ENCODE assay signal across 16 mouse cellular contexts in the genomic region with DNA sequence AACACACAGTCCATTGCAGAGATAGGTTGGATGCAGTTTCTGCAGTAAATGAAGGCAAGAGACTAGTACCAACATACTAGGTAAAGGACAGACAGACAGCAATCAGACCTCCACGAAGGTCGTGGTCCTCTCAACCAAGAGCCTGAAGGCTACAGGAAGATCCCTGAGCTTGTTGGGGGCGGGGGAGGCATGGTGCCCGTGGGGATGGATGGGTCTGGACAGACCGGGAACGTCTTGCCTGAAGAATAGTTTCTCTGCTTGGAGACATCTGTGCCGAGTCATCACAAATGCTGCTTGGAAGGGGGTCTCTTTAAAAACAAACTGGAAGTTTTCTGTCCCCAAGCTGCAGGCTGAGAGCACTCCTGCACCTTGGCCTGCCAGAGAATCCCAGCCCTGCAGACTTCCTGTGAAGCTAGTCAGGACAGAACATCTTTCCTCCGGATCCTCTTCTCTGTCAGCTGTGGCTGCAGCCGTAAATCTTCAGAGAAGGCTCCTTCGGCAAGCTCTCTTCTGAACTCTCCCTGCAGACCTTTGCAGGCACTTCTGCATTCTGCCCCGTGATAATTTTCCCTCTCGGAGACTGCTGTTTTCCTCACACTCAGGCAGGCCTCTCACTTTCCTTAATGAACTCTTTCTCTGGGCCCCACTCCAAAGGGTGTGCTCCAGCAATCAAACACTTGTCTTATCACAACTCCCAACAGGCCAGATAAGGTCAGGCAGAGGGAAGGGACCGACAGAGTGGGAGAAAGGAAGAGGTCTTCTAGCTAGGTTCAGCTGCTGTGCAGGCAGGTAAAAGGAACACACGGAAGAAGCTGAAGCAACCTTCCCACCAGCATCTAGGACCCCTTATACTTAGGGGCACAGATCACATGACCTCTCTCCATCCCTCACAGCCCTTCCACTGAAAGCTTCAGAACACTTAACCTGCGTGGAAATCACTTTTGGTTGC.
A peak's percentile ranks its signal among the peaks of the same experiment; 100 is the strongest.
DNase-seq lines count a peak whose midpoint lies in the region; ATAC-seq and TF ChIP-seq lines count a peak whose summit lies in the region.
"Had no signal": no experiment of that assay in that cellular context is flagged by ENCODE, and none has a peak within 500 bp of the region (broad histone marks: within the 10 kb centered on the region; RNA-seq: fewer than 3 reads in every experiment).

No protein-coding gene starts in this region.

- no peaks in the 10 kb centered on the region for H3K9me3 ChIP-seq in kidney, embryonic 14.5 days (ENCODE audit: control insufficient read depth, low read length)
- no peaks in the 10 kb centered on the region for H3K9me3 ChIP-seq in megakaryocyte, embryonic 14.5 days
- H3K9me3 ChIP-seq in stomach, postnatal 0 days (ENCODE audit: control insufficient read depth, low read length): no peaks in the 10 kb centered on the region
- H3K9me3 ChIP-seq in forebrain, embryonic 10.5 days: peaks cover 22% of the 10 kb centered on the region

- WGBS in kidney, embryonic 14.5 days: 31% methylated on average over 15 of the region's 15 CpGs
- 33% methylated on average over 15 of the region's 15 CpGs for WGBS in large intestine, adult 2 months
- 32% methylated on average over 15 of the region's 15 CpGs for WGBS in stomach, postnatal 0 days
- 86% methylated on average over 15 of the region's 15 CpGs for WGBS in forebrain, embryonic 10.5 days

- peak overlapping the region; percentile 78; the same call in 1 of the 2 replicates for H3K27ac ChIP-seq in kidney, embryonic 14.5 days (ENCODE audit: low read depth, low read length)
- no peak overlapping the region for H3K27ac ChIP-seq in stomach, postnatal 0 days (replicated peaks)
- no peak overlapping the region for H3K27ac ChIP-seq in forebrain, embryonic 10.5 days

- no peak for DNase-seq in kidney, adult 8-10 months
- DNase-seq in large intestine, adult 2 months (ENCODE audit: low read depth, low spot score): peak; percentile 28
- DNase-seq in stomach, postnatal 0 days (ENCODE audit: low spot score): peak; percentile 15
- DNase-seq in urinary bladder, postnatal 4 days (ENCODE audit: low spot score in 2 of 2): no peak
- no peak for DNase-seq in forebrain, embryonic 10.5 days (ENCODE audit: extremely low spot score, low spot score)
- DNase-seq: cerebellum, adult 2 months; forebrain, postnatal 0 days; layer of hippocampus, postnatal 36 days; lung, postnatal 14 days; thymus, postnatal 4 days had no signal

- H3K27me3 ChIP-seq in kidney, embryonic 14.5 days (ENCODE audit: control insufficient read depth, insufficient read depth, low read length): no peaks in the 10 kb centered on the region
- H3K27me3 ChIP-seq in megakaryocyte, embryonic 14.5 days (replicated peaks): peaks cover 1% of the 10 kb centered on the region
- H3K27me3 ChIP-seq in stomach, postnatal 0 days (ENCODE audit: control insufficient read depth, insufficient read depth, low read length): no peaks in the 10 kb centered on the region
- no peaks in the 10 kb centered on the region for H3K27me3 ChIP-seq in forebrain, embryonic 10.5 days (ENCODE audit: poor library complexity, severe bottlenecking)

- no peak overlapping the region for H3K9ac ChIP-seq in kidney, embryonic 14.5 days (ENCODE audit: low read depth, low read length)
- no peak overlapping the region for H3K9ac ChIP-seq in stomach, postnatal 0 days (ENCODE audit: low read length)
- H3K9ac ChIP-seq: forebrain, postnatal 0 days had no signal

- ATAC-seq in kidney, embryonic 14.5 days (ENCODE audit: low FRiP score, low TSS enrichment): peak; percentile 82; the same call in 1 of the 2 replicates
- no peak for ATAC-seq in megakaryocyte, adult 5-6 weeks (ENCODE audit: poor library complexity, severe bottlenecking)
- ATAC-seq in stomach, postnatal 0 days (ENCODE audit: low FRiP score, low TSS enrichment): no peak
- ATAC-seq: CD4-positive, CD25-positive, alpha-beta regulatory T cell, adult 4 months; forebrain, postnatal 0 days; hindbrain, embryonic 16.5 days had no signal

- peaks cover 5% of the 10 kb centered on the region; the same call in 1 of the 2 replicates for H3K4me1 ChIP-seq in kidney, embryonic 14.5 days (ENCODE audit: control insufficient read depth, insufficient read depth, low read length)
- H3K4me1 ChIP-seq in megakaryocyte, embryonic 14.5 days: peaks cover 27% of the 10 kb centered on the region
- no peaks in the 10 kb centered on the region for H3K4me1 ChIP-seq in stomach, postnatal 0 days (replicated peaks; ENCODE audit: control insufficient read depth, insufficient read depth)
- no peaks in the 10 kb centered on the region for H3K4me1 ChIP-seq in forebrain, embryonic 10.5 days

- no peak for TF ChIP-seq CTCF in stomach, postnatal 0 days (IDR thresholded peaks at IDR 0.05; ENCODE audit: low read depth)

- H3K4me3 ChIP-seq in kidney, embryonic 14.5 days (ENCODE audit: low read length): no peak overlapping the region
- peak overlapping the region; percentile 59 for H3K4me3 ChIP-seq in megakaryocyte, embryonic 14.5 days (replicated peaks)
- no peak overlapping the region for H3K4me3 ChIP-seq in stomach, postnatal 0 days (ENCODE audit: low read depth, low read length)
- no peak overlapping the region for H3K4me3 ChIP-seq in forebrain, embryonic 10.5 days
- H3K4me3 ChIP-seq: myocyte had no signal

- no peak overlapping the region for H3K4me2 ChIP-seq in kidney, embryonic 14.5 days (replicated peaks; ENCODE audit: low read depth, low read length)
- H3K4me2 ChIP-seq in stomach, postnatal 0 days (replicated peaks; ENCODE audit: low read depth): no peak overlapping the region

- TF ChIP-seq EP300 in stomach, postnatal 0 days (optimal IDR thresholded peaks at IDR 0.05): no peak

- no peaks in the 10 kb centered on the region for H3K36me3 ChIP-seq in kidney, embryonic 14.5 days (ENCODE audit: control insufficient read depth, insufficient read depth, low read length)
- H3K36me3 ChIP-seq in megakaryocyte, embryonic 14.5 days (replicated peaks; ENCODE audit: low read length): no peaks in the 10 kb centered on the region
- H3K36me3 ChIP-seq in stomach, postnatal 0 days (ENCODE audit: control insufficient read depth, insufficient read depth, low read length): no peaks in the 10 kb centered on the region
- no peaks in the 10 kb centered on the region for H3K36me3 ChIP-seq in forebrain, embryonic 10.5 days (replicated peaks)

Comparison
In these comparisons a context has a peak if more than half of its experiments do, and no peak if none do; other contexts are left out.
1. DNase-seq: peak in large intestine, adult 2 months (single experiment) and stomach, postnatal 0 days (single experiment); none in kidney, adult 8-10 months (0 of 2), urinary bladder, postnatal 4 days (0 of 2) and forebrain, embryonic 10.5 days (single experiment).